Mouse (Mus musculus): ENCODE measurements around the gene Ptprg. TPM values are rescaled to one million over a fixed set of nuclear protein-coding genes. Genes with fewer than 3 reads are reported as not detected.

Ptprg gene
- polyA plus RNA-seq, 1 experiment, result 21.7 TPM

- Histone ChIP-seq H3K4me1 (ENCODE audit: control insufficient read depth, insufficient read depth, insufficient read length, low read length) (0 out of 2 replicates have a peak, but pooled peaks cover 4% of the 10 kb centered on the region), H3K4me3 (ENCODE audit: low read depth, low read length) (no peak overlapping the region), H3K36me3 (ENCODE audit: control insufficient read depth, insufficient read depth, low read length) (no peaks in the 10 kb centered on the region), H3K27ac (ENCODE audit: insufficient read depth, low read depth, low read length) (no peak overlapping the region), H3K27me3 (ENCODE audit: control insufficient read depth, insufficient read depth, low read length) (no peaks in the 10 kb centered on the region)
- 88% methylated on average over 6 of the region's 6 CpGs for WGBS
- TF ChIP-seq POLR2A (IDR thresholded peaks at IDR 0.05; ENCODE audit: low read depth, low read length) (no peak), CTCF (IDR thresholded peaks at IDR 0.05; ENCODE audit: extremely low read depth, insufficient read length, insufficient replicate concordance, low read depth, low read length) (no peak)
Measured at GRCm38 (mm10) chr14:11775951-11776495, 222.7 kb downstream of the Ptprg start.

DNA sequence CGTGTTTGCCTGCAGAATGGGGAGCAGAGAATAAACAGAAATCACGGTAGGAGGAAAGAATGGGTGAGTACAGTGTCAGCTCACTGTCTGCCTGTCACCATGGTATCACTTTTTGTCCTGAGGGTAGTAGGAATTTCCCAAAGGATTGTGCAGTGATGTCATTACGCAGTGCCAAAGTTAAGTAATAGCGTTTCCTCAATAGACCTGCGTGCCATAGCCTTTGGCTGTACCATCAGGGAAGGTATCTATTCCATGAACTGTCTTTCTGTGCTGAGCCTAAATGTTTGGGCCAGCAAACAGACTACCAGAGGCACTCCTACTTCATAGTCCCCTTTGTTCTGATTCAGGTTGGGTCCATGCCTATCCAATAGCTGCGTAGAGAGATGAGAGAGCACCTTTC, 223.2 kb downstream of the Ptprg start:
- Histone ChIP-seq H3K27ac (ENCODE audit: insufficient read depth, low read depth, low read length) (no peak overlapping the region), H3K36me3 (ENCODE audit: control insufficient read depth, insufficient read depth, low read length) (no peaks in the 10 kb centered on the region), H3K27me3 (ENCODE audit: control insufficient read depth, insufficient read depth, low read length) (no peaks in the 10 kb centered on the region), H3K4me3 (ENCODE audit: low read depth, low read length) (no peak overlapping the region), H3K4me1 (ENCODE audit: control insufficient read depth, insufficient read depth, insufficient read length, low read length) (0 out of 2 replicates have a peak, but pooled peaks cover 4% of the 10 kb centered on the region)
- TF ChIP-seq POLR2A (IDR thresholded peaks at IDR 0.05; ENCODE audit: low read depth, low read length) (no peak), CTCF (IDR thresholded peaks at IDR 0.05; ENCODE audit: extremely low read depth, insufficient read length, insufficient replicate concordance, low read depth, low read length) (no peak)
- 92% methylated on average over 6 of the region's 6 CpGs for WGBS

GRCm38 (mm10) chr14:11791190-11791589, 237.9 kb downstream of the Ptprg start:
- H3K36me3 ChIP-seq (ENCODE audit: control insufficient read depth, insufficient read depth, low read length), result no peaks in the 10 kb centered on the region
- H3K27me3 ChIP-seq (ENCODE audit: control insufficient read depth, insufficient read depth, low read length), result no peaks in the 10 kb centered on the region
- H3K4me1 ChIP-seq (ENCODE audit: control insufficient read depth, insufficient read depth, insufficient read length, low read length), result no peaks in the 10 kb centered on the region
- H3K4me3 ChIP-seq (ENCODE audit: low read depth, low read length), result no peak overlapping the region
- 55% methylated on average over 4 of the region's 4 CpGs for WGBS
- TF ChIP-seq POLR2A (IDR thresholded peaks at IDR 0.05; ENCODE audit: low read depth, low read length) (no peak), CTCF (IDR thresholded peaks at IDR 0.05; ENCODE audit: extremely low read depth, insufficient read length, insufficient replicate concordance, low read depth, low read length) (no peak)
- no peak overlapping the region for H3K27ac ChIP-seq (ENCODE audit: insufficient read depth, low read depth, low read length)

DNA sequence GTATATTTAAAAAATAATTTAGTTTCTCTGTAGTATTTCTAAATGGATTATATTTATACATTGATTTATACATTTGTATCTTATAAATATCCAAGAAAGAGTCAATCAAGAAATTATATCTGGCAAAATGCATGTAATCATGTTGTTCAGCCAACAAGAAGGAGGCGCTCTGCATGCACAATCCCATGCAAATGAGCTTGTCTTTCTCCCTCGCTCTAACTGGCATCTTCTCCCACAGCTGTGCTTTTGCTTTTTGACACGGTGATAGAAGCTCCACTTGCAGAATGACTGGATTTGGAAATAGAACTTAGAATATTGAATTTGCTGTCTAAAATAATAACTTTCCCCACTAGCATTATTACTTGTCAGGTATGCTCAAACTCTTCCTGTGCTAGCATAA, 240.5 kb downstream of the Ptprg start:
- Histone ChIP-seq H3K36me3 (ENCODE audit: control insufficient read depth, insufficient read depth, low read length) (no peaks in the 10 kb centered on the region), H3K4me1 (ENCODE audit: control insufficient read depth, insufficient read depth, insufficient read length, low read length) (0 out of 2 replicates have a peak, but pooled peaks cover 2% of the 10 kb centered on the region), H3K27ac (ENCODE audit: insufficient read depth, low read depth, low read length) (no peak overlapping the region), H3K27me3 (ENCODE audit: control insufficient read depth, insufficient read depth, low read length) (no peaks in the 10 kb centered on the region), H3K4me3 (ENCODE audit: low read depth, low read length) (no peak overlapping the region)
- TF ChIP-seq CTCF (IDR thresholded peaks at IDR 0.05; ENCODE audit: extremely low read depth, insufficient read length, insufficient replicate concordance, low read depth, low read length), result no peak
- TF ChIP-seq POLR2A (IDR thresholded peaks at IDR 0.05; ENCODE audit: low read depth, low read length), result no peak
- WGBS, result 92% methylated on average over 3 of the region's 3 CpGs

DNA sequence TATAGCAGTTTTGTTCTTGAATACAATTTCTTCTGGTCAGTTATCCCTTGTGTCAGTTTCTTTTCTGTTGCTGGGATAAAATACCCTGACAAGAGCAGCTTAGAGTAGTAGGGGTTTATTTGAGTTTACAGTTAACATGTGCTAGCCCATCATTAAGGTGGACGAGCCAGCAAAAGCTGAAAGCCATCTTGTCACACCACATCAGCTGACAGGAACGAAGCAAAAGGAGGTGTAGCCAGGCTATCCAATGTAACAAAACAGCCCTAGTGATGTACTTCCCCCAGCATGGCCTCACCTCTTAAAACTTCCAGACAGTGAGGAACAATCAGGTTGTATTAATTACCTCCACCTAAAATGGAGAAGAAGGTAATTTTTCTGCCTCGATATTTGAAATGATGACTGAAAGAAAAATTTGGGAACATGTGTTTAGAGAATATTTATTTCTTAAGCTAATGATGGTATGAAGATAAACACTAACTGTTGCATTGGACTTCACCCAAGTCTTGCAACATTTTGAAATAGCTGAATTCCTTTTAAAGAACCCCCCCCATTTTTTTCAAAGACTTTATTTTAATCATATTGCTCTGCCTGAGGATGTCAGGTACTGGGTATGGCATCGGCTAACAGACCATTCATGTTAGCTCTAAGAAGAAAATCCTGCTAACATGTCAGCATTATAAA, 249.2 kb downstream of the Ptprg start:
- 80% methylated on average over 4 of the region's 4 CpGs for WGBS
- TF ChIP-seq POLR2A (IDR thresholded peaks at IDR 0.05; ENCODE audit: low read depth, low read length), result no peak
- TF ChIP-seq CTCF (IDR thresholded peaks at IDR 0.05; ENCODE audit: extremely low read depth, insufficient read length, insufficient replicate concordance, low read depth, low read length), result no peak
- Histone ChIP-seq H3K36me3 (ENCODE audit: control insufficient read depth, insufficient read depth, low read length) (no peaks in the 10 kb centered on the region), H3K27ac (ENCODE audit: insufficient read depth, low read depth, low read length) (no peak overlapping the region), H3K4me1 (ENCODE audit: control insufficient read depth, insufficient read depth, insufficient read length, low read length) (no peaks in the 10 kb centered on the region), H3K4me3 (ENCODE audit: low read depth, low read length) (no peak overlapping the region), H3K27me3 (ENCODE audit: control insufficient read depth, insufficient read depth, low read length) (no peaks in the 10 kb centered on the region)

DNA sequence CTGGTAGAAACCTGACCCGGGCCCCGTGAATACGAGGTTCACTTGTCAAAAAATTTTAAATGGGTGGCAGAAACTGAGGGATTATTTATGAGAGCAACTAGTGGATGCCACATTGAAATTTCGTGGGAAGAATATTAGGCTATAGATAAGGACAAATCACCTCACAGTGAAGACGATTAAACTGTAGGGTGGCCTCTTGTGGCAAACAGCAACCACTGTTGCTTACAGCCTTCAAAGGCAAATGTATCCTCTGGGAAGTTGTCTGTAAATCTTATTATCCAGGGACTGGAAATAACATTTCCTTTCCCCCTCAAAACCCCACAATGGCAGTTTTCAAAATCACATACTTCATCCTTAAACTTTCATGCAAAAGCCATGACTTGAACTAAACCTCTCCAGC, 253.3 kb downstream of the Ptprg start:
- Histone ChIP-seq H3K4me1 (ENCODE audit: control insufficient read depth, insufficient read depth, insufficient read length, low read length) (no peaks in the 10 kb centered on the region), H3K36me3 (ENCODE audit: control insufficient read depth, insufficient read depth, low read length) (no peaks in the 10 kb centered on the region), H3K27me3 (ENCODE audit: control insufficient read depth, insufficient read depth, low read length) (no peaks in the 10 kb centered on the region), H3K4me3 (ENCODE audit: low read depth, low read length) (no peak overlapping the region), H3K27ac (ENCODE audit: insufficient read depth, low read depth, low read length) (no peak overlapping the region)
- no peak for TF ChIP-seq CTCF (IDR thresholded peaks at IDR 0.05; ENCODE audit: extremely low read depth, insufficient read length, insufficient replicate concordance, low read depth, low read length)
- TF ChIP-seq POLR2A (IDR thresholded peaks at IDR 0.05; ENCODE audit: low read depth, low read length), result no peak
- WGBS, result 54% methylated on average over 5 of the region's 5 CpGs

DNA sequence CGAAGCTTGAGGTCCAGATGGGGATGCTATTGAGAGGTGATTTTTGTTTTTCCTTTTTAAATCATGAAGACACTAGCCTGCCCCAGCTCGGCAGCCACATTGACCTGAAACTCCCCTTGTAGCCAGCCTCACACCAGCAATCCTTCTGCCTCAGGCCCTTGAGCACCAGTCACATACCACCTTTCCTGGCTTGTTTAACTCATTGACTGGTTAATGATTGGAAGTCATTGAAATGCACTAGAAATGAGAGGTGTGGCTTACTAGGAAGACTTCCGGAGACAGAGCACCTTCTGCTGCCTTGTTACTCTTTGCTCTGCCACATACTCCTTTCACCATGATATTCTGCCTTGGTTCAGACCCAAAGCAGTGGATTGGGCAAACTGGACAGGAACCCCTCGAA, 254.1 kb downstream of the Ptprg start:
- H3K27ac ChIP-seq (ENCODE audit: insufficient read depth, low read depth, low read length), result no peak overlapping the region
- 74% methylated on average over 4 of the region's 4 CpGs for WGBS

More for the DNA sequence above, 254.1 kb downstream of the Ptprg start:
- no peaks in the 10 kb centered on the region for H3K27me3 ChIP-seq (ENCODE audit: control insufficient read depth, insufficient read depth, low read length)
- TF ChIP-seq POLR2A (IDR thresholded peaks at IDR 0.05; ENCODE audit: low read depth, low read length) (no peak), CTCF (IDR thresholded peaks at IDR 0.05; ENCODE audit: extremely low read depth, insufficient read length, insufficient replicate concordance, low read depth, low read length) (no peak)
- no peaks in the 10 kb centered on the region for H3K4me1 ChIP-seq (ENCODE audit: control insufficient read depth, insufficient read depth, insufficient read length, low read length)
- H3K4me3 ChIP-seq (ENCODE audit: low read depth, low read length), result no peak overlapping the region
- no peaks in the 10 kb centered on the region for H3K36me3 ChIP-seq (ENCODE audit: control insufficient read depth, insufficient read depth, low read length)

Measured in small intestine, adult 2 months (tissue).